Mouse (Mus musculus) spleen, postnatal 4 days (tissue): ENCODE data around the gene Ppt1.

Experiments used
- DNase-seq, 2 experiments: peaks; one replicate each; pipeline ENCODE4 v3.0.0; 2022; ENCODE audit warnings: low spot score in 2 of 2

Ppt1 gene

DNA sequence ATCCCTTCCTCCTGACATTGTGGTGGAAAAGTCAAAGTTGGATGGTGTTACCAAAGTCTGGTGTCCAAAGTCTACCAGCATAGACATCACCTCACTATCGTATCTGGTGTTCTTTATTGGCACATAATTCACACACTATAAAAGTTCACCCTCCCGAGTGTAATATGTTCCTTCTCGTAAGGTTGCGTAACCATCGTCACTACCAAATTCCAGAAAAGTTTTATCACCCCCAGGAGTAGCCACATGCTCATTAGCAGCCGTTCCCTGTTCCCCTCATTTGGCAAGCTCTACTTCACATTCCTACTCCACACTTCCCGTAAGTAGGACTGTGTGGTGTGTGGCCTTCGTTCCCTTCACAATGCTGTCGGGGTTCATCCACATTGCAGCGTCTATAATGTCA lies 69.3 kb downstream of the Ppt1 start:
- DNase-seq, result no peak
